Mouse (Mus musculus): ENCODE data around the gene Ipmk.

- no peak for TF ChIP-seq POLR2A (IDR thresholded peaks at IDR 0.05; ENCODE audit: low read depth, low read length)
- TF ChIP-seq CTCF (conservative IDR thresholded peaks at IDR 0.05; ENCODE audit: insufficient read depth, insufficient read length, low read depth, low read length), result no peak
Observed at GRCm38 (mm10) chr10:71409948-71410347, 62.4 kb downstream of the Ipmk start.
